Mouse (Mus musculus) adipose tissue, adult 10 weeks (tissue): ENCODE measurements around the gene Zscan21. TPM values are rescaled to one million over a fixed set of nuclear protein-coding genes. Genes with fewer than 3 reads are reported as not detected.

Experiments used
- polyA plus RNA-seq: library from polyadenylated mRNA; stranded (reverse); fragments of 350-450 nt; fragmentation: Illumina TruSeq; extraction: RNeasy Lipid Tissue Mini Kit (QIAGEN cat#74804); gene quantifications from one replicate; pipeline ENCODE4 v1.2.3, GENCODE M21; 2014; ENCODE audit warnings: low read depth, low replicate concordance

Gene Zscan21
- polyA plus RNA-seq: 19.0 TPM

DNA sequence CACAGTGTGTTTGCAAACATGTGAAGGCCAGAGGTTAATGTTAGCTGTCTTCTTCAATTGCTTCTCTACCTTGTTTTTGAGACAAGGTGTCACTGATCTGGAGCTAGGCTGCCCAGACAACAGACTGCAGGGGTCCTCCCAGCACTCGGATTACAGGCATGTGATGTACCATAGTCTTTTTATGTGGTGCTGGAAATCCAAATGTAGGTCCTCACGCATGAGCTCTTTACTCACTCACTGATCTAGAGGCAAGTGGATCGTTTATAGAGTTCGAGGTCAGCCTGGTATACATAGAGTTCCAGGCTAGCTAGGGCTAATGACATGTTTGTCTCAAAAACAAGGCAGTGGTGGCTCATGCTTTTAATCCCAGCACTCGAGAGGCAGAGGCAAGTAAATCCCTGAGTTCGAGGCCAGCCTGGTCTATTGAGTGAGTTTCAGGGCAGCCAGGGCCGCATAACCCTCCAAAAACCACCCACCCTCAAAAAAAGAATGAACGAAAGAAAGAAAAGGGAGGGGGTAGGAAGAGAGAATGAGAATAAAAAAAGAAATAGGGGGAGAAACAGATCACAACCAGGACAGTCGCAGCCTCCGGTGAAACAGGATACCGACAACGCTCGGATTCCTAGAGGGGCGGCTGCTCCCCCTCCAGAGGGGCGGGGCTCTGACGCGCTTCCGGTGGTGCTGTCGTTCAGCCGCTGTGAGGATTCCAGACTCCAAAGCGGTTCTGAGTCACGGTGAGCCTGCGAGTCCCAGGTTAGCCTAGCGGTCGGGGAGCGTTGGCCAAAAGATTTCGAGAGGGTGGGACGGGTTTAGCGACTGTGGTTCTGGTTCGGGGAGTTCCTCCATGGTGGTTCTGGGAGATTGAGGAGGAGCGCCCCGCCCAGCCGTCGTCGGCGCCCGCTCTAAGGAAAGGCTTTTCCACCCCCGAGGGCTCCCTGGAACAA lies at the start of gene Zscan21:
Gene Zscan21, plus strand, starts transcription at position 649 of the 944 bp plus-strand sequence.

DNA sequence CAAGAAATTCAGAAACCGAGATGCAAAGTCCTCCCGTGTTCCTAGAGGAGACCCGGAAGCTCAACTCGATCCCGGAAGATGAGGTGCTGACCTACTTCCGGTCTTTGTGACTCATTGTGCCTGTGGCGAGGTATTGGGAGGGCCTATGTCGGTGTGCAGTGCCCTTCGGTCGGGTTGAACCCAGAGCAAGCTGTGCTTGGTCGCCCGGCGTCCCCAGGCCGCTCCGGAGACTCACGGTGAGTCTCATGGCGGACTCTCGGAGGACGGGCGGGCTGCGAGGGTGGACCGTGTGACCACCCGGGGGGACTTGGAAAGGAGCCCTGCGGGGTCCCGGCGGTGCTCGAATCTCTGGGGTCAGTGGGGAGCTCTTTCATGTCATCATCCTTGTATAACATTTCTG lies 31.7 kb upstream of the Zscan21 start, which contains the start of gene Zkscan1:
Gene Zkscan1, plus strand, starts transcription at position 89 of the 400 bp plus-strand sequence.

DNA sequence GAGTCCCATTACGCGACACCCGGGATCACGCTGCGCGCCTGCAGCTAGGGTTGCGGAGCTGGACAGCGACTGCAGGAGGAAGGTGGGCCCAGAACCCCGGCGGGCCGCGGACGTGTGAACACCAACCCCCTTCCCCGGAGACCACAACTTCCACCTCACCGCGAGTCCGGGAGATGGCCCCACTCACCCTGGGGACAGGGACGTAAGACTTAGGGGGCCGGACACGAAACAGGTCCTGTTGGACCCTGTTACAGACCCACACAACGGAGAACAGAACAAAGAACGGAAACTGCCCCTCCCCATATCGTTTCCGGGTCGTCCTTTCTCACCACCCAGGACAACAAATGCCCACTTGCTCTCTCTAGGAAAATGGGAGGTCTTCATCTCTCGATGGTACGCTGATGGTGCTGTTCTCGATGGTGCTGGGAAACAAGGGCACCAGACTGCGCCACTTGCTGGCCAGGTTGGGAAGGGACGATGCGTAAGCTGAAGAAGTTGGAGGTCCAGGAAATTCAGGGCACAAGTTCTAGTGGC lies 38.8 kb downstream of the Zscan21 start, which contains the start of gene Zfp113:
Gene Zfp113, minus strand, starts transcription at position 302 of the 534 bp plus-strand sequence.

DNA sequence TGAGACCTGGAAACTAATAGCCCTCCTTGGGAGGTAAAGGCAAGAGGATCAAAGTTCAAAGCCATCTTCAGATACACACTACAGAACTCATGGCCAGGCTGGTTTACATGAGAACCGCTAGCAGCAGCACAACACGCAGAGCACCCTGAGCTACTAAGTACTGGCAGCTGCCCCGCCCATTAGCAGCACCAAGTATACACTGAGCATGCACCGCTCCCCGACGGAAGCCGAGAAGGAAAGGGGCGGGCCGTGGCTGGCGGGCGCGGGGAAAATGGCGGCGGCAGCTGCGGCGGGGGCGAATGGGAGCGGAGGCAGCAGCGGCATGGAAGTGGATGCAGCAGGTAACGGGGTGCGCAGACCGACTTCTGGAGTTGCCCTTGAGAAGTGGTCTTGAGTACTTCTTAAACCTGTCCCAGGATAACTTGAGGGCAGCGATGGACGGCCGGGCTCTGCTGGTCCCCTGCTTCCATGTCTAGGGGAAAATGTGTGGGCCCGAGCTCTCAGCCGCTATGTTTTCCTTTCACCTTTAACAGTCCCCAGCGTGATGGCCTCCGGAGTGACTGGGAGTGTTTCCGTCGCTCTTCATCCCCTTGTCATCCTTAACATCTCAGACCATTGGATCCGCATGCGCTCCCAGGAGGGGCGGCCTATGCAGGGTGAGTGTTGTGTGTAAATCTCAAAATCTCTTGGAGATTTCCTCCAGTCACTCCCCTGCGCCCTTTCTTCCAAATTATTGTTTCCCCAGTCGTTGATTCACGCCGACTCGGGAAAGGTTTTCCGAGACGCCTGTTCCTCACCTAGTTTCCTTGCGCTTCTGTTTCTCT lies 44.4 kb downstream of the Zscan21 start, which contains the start of gene Cops6:
Gene Cops6, plus strand, starts transcription at position 230 of the 824 bp plus-strand sequence.

GRCm38 (mm10) chr5:138171695-138172491 lies 55.2 kb downstream of the Zscan21 start, which contains the start of the genes Ap4m1 and Mcm7:
TSS of gene Ap4m1 (plus strand) at chr5:138172002.
TSS of gene Mcm7 (minus strand) at chr5:138172422.

Other genes with a start within 250 kb of the Zscan21 start
- gene Pilrb2, start 245.1 kb upstream of the Zscan21 start, polyA plus RNA-seq: 5.3 TPM
- gene Cyp3a13, start 195.3 kb upstream of the Zscan21 start, polyA plus RNA-seq: 0.10 TPM
- gene Gjc3, start 153.8 kb upstream of the Zscan21 start, polyA plus RNA-seq: 0.10 TPM
- gene Azgp1, start 135.4 kb upstream of the Zscan21 start, polyA plus RNA-seq: 1.3 TPM
- not detected for gene Smok3a, start 95.6 kb upstream of the Zscan21 start, polyA plus RNA-seq
- gene Smok3b, start 95.5 kb upstream of the Zscan21 start, polyA plus RNA-seq: 0.36 TPM
- not detected for gene Smok3c, start 63.7 kb upstream of the Zscan21 start, polyA plus RNA-seq
- gene Zkscan1, start 31.8 kb upstream of the Zscan21 start, polyA plus RNA-seq: 11.2 TPM
- 6.9 TPM for gene Zfp113, start 38.8 kb downstream of the Zscan21 start, polyA plus RNA-seq
- gene Cops6, start 44.2 kb downstream of the Zscan21 start, polyA plus RNA-seq: 124 TPM
- 26.6 TPM for gene Ap4m1, start 55.1 kb downstream of the Zscan21 start, polyA plus RNA-seq
- gene Mcm7, start 55.5 kb downstream of the Zscan21 start, polyA plus RNA-seq: 26.1 TPM
- gene Taf6, start 70.5 kb downstream of the Zscan21 start, polyA plus RNA-seq: 29.0 TPM
- gene Cnpy4, start 70.6 kb downstream of the Zscan21 start, polyA plus RNA-seq: 20.6 TPM
- 5.7 TPM for gene Mblac1, start 77.4 kb downstream of the Zscan21 start, polyA plus RNA-seq
- gene Nxpe5, start 109.0 kb downstream of the Zscan21 start, polyA plus RNA-seq: 22.5 TPM
- 169 TPM for gene Lamtor4, start 138.6 kb downstream of the Zscan21 start, polyA plus RNA-seq
- 57.0 TPM for gene BC037034, start 147.1 kb downstream of the Zscan21 start, polyA plus RNA-seq
- 36.2 TPM for gene Gal3st4, start 155.9 kb downstream of the Zscan21 start, polyA plus RNA-seq
- 1.8 TPM for gene Gm43720, start 163.1 kb downstream of the Zscan21 start, polyA plus RNA-seq
- 11.8 TPM for gene Gpc2, start 163.1 kb downstream of the Zscan21 start, polyA plus RNA-seq
- 10.9 TPM for gene Stag3, start 163.3 kb downstream of the Zscan21 start, polyA plus RNA-seq
- 0.30 TPM for gene Pvrig, start 225.1 kb downstream of the Zscan21 start, polyA plus RNA-seq